Mouse (Mus musculus): Measurements from ENCODE around the gene Gpr33. TPM values are rescaled to one million over a fixed set of nuclear protein-coding genes. Genes with fewer than 3 reads are reported as not detected.

The Gpr33 gene
- polyA plus RNA-seq, 1 experiment from 2014 or later: not detected

DNA sequence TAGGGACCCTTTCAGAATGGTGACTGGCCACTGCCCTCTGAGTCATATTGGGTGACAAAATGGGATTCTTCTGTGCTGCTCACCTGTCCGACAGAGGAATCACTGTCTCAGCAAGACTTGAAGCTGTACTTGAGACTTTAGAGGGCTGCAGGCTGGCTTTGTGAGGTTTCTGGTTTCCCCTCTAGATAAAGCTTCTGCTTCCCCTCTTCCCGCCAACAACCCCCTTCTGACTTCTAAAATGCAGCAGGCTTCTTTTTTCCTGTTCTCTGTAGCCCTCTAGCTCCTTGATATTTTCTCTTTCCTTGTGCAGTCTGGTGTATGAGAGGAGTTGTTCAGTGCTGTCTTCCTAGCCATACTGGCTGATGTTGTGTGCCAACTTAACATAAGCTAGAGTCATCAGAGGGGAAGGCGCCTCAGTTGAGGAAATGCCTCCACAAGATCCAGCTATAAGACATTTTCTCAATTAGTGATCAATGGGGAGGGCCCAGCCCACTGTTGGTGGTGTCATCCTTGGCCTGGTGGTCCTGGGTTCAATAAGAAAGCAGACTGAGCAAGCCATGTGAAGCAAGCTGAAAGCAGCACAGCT is 42.6 kb downstream of the Gpr33 start:
- no peak for ATAC-seq (ENCODE audit: insufficient number of reproducible peaks, insufficient read depth, low FRiP score, low TSS enrichment, low read depth)
- 83% methylated on average over 3 of the region's 3 CpGs for WGBS

GRCm38 (mm10) chr12:51983625-51984024 is 44.2 kb downstream of the Gpr33 start:
- 89% methylated on average over 1 of the region's 1 CpGs for WGBS
- no peaks in the 10 kb centered on the region for H3K36me3 ChIP-seq
- no peaks in the 10 kb centered on the region for H3K27me3 ChIP-seq
- no peak overlapping the region for H3K9ac ChIP-seq (replicated peaks)
- no peaks in the 10 kb centered on the region for H3K4me1 ChIP-seq (replicated peaks)
- ATAC-seq (ENCODE audit: insufficient number of reproducible peaks, insufficient read depth, low FRiP score, low TSS enrichment, low read depth): no peak
- H3K9me3 ChIP-seq: no peaks in the 10 kb centered on the region
- H3K27ac ChIP-seq: no peak overlapping the region
- no peak overlapping the region for H3K4me2 ChIP-seq
- H3K4me3 ChIP-seq (replicated peaks): no peak overlapping the region

More for the DNA sequence above, 42.6 kb downstream of the Gpr33 start:
- no peaks in the 10 kb centered on the region for H3K9me3 ChIP-seq
- no peaks in the 10 kb centered on the region for H3K27me3 ChIP-seq
- H3K4me2 ChIP-seq: no peak overlapping the region
- no peaks in the 10 kb centered on the region for H3K4me1 ChIP-seq (replicated peaks)
- no peak overlapping the region for H3K9ac ChIP-seq (replicated peaks)
- H3K4me3 ChIP-seq (replicated peaks): no peak overlapping the region
- H3K27ac ChIP-seq: no peak overlapping the region
- no peaks in the 10 kb centered on the region for H3K36me3 ChIP-seq

GRCm38 (mm10) chr12:51976531-51976930 is 51.3 kb downstream of the Gpr33 start:
- Histone ChIP-seq H3K9me3 (0 out of 2 replicates have a peak, but pooled peaks cover 3% of the 10 kb centered on the region), H3K4me3 (replicated peaks) (no peak overlapping the region), H3K9ac (replicated peaks) (no peak overlapping the region), H3K27me3 (no peaks in the 10 kb centered on the region), H3K4me2 (no peak overlapping the region), H3K27ac (no peak overlapping the region), H3K36me3 (no peaks in the 10 kb centered on the region), H3K4me1 (replicated peaks) (no peaks in the 10 kb centered on the region)
- 77% methylated on average over 9 of the region's 9 CpGs for WGBS
- no peak for ATAC-seq (ENCODE audit: insufficient number of reproducible peaks, insufficient read depth, low FRiP score, low TSS enrichment, low read depth)

- 0 out of 2 replicates have a peak, but pooled peaks cover 3% of the 10 kb centered on the region for H3K9me3 ChIP-seq
- no peak overlapping the region for H3K27ac ChIP-seq
- no peak overlapping the region for H3K4me2 ChIP-seq
- H3K9ac ChIP-seq (replicated peaks): no peak overlapping the region
- H3K27me3 ChIP-seq: no peaks in the 10 kb centered on the region
- no peaks in the 10 kb centered on the region for H3K36me3 ChIP-seq
- 89% methylated on average over 1 of the region's 1 CpGs for WGBS
- H3K4me3 ChIP-seq (replicated peaks): no peak overlapping the region
- ATAC-seq (ENCODE audit: insufficient number of reproducible peaks, insufficient read depth, low FRiP score, low TSS enrichment, low read depth): no peak
- H3K4me1 ChIP-seq (replicated peaks): peaks cover 9% of the 10 kb centered on the region
Measured at GRCm38 (mm10) chr12:51974381-51974780, 53.5 kb downstream of the Gpr33 start.

Other genes with a start within 250 kb of the Gpr33 start
- gene Hectd1, start 198.5 kb downstream of the Gpr33 start, polyA plus RNA-seq (2016; fragmentation: Nextera tagmentation; extraction: Ambion mirVana): 44.2 and 44.9 TPM in 2 replicates
- 12.8 and 14.9 TPM in 2 replicates for gene Heatr5a, start 56.7 kb downstream of the Gpr33 start, polyA plus RNA-seq (2016; fragmentation: Nextera tagmentation; extraction: Ambion mirVana)
- gene Dtd2, start 21.6 kb downstream of the Gpr33 start, polyA plus RNA-seq (2016; fragmentation: Nextera tagmentation; extraction: Ambion mirVana): 19.5 and 20.8 TPM in 2 replicates
- gene Nubpl, start 69.7 kb upstream of the Gpr33 start, polyA plus RNA-seq (2016; fragmentation: Nextera tagmentation; extraction: Ambion mirVana): 17.4 and 19.0 TPM in 2 replicates

Measured in limb, embryonic 12.5 days (tissue).